Mouse (Mus musculus): ENCODE measurements around the gene Pbx1. TPM values are rescaled to one million over a fixed set of nuclear protein-coding genes. Genes with fewer than 3 reads are reported as not detected.
A peak's percentile ranks its signal among the peaks of the same experiment; 100 is the strongest.

The Pbx1 gene
- total RNA-seq, 2 experiments from 2014 or later: 98.0 to 114 TPM

- no peak for DNase-seq (ENCODE audit: extremely low spot score in 1 of 2, low spot score in 1 of 2)
These were observed 196.0 kb downstream of the Pbx1 start for GRCm38 (mm10) chr1:168236101-168236500.

- DNase-seq (ENCODE audit: extremely low spot score in 1 of 2, low spot score in 1 of 2): no peak
These were observed 197.7 kb downstream of the Pbx1 start for GRCm38 (mm10) chr1:168234355-168234754.

DNA sequence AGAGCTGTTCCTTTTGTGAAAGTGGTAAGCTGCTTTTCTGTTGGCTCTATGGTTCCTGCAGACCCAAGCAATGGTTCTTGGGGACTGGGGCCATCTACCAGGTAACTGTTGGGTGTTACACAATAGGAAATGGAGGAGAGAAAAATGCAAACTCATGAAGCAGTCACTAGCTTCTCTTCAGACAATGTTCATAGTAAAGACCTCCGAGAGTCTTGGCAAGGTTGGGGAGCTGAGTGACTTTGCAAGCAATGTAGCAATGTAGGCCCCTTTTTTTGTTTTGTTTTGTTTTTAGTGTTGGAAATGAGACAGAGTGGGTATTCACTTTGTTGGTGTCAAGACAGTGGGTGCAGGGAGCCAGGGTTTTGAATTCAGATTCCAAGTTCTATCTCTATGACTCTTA lies 198.9 kb downstream of the Pbx1 start:
- no peak for DNase-seq (ENCODE audit: extremely low spot score in 1 of 2, low spot score in 1 of 2)

DNA sequence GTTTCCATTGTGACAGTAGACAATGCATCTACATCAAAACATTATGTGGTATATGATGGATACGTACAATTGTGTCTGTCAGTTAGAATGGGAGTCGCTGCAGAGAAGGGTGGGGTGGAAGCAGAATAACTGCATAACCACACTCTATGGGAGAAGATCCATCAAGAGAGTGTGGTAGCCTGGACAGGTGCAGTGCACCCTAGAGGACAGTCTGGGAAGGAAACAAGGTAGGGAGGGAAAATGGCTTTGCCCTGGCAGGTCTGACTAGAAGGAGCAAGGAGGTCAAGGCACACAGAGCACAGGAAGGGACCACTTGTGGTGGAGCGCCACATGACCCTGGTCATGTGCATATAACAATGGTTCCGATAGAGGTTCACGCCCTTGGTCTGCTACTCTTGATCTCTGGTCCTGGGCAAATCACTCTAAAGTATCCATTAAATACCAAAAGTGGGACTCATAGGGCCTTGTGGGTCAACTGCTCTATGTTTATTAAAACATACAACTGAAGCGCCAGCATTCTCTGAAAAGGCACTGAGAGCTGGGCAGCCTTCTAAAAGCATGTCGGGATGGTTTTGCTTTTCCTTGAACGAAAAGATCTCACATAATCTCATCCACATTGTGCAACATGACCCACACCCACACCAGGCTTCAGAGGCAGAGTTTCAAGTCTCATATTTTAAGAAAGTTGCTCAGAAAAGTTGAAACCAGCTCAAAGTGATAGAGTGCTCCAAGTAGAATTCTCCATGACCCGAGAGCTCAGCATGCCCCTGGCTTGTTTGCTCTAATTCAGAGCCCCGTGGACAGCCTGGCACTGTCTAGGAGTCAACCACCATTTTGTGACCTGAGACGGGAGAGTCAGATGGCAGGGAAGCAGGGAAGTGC lies 200.3 kb downstream of the Pbx1 start:
- DNase-seq (ENCODE audit: extremely low spot score in 1 of 2, low spot score in 1 of 2): no peak

GRCm38 (mm10) chr1:168230858-168231257 lies 201.2 kb downstream of the Pbx1 start:
- no peak for DNase-seq (ENCODE audit: extremely low spot score in 1 of 2, low spot score in 1 of 2)

DNA sequence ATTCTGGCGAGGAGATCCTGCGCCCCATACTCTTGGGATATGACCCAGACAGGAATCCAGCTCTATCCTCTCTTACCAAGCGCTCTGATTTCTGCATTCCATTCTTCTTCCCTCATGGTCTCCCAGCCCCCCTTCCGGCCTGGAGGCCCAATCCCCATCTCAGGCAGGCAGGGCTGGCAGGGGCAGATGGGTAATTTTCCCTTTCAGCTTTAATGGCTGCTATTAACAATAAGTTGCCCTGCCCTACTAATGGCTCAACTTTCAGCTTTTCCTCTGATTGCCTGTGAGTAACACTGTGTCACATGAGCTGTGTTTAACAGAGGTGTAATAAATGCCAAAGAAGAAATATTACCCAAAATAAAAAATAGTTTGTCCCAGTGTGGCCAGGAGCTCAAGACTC lies 201.9 kb downstream of the Pbx1 start:
- DNase-seq (ENCODE audit: extremely low spot score in 1 of 2, low spot score in 1 of 2): no peak

DNA sequence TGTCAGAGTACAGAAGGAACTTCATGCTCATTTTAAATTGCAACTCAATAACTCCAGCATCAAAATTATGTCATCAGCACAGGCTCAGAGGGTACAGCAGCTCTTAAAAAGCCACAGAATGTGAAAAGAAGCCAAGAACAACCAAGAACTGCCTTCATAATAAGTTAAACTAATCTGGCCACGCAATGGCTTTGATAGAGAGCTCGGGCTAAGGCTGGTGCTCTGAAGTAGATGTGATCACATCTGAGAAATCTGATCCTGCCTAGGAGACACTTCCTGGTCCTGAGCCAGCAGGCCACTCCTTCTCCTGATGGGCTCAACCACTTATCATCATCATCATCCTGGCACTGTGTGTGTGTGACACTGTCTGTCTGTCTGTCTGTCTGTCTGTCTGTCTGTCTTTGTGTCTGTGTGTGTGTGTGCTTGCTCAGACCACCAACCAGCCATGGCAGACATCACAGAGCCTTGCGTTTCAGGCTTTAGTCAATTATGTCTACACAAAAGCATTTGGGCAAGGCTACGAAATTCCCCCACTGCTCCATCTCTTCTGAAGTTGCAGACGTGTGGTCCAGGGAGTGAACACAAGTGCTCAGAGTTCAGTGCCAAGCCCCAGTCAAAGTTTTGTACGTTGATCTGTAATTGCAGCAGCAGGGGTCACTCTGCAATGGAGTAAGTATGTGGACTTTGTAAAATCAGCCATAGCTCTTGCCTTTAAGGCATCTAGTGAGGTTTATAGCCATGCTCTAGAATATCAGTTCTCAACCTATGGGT lies 203.1 kb downstream of the Pbx1 start:
- no peak for DNase-seq (ENCODE audit: extremely low spot score in 1 of 2, low spot score in 1 of 2)

GRCm38 (mm10) chr1:168226150-168226549 lies 205.9 kb downstream of the Pbx1 start:
- DNase-seq (ENCODE audit: extremely low spot score in 1 of 2, low spot score in 1 of 2): no peak

- DNase-seq (ENCODE audit: extremely low spot score in 1 of 2, low spot score in 1 of 2): no peak
These were observed 206.4 kb downstream of the Pbx1 start for GRCm38 (mm10) chr1:168225595-168226127.

DNA sequence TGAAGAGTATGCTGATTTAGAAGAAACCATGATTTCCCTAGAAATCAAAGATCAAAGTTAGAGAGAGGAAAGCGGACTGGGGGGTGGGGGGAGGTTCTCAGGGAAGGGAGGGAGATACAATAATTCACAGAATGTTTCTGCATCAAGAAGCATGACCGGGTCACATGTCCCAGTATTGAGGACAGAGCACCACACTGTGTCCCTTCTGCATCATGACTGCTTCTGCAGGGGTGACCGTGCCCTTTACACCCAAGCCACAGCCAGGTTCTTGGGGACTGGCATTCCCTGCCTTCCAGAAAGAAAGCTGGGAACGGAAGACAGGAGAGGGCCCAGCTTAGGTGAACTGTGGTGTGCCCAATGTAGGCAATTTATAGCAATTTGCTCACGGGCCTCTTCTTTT lies 207.9 kb downstream of the Pbx1 start:
- no peak for DNase-seq (ENCODE audit: extremely low spot score in 1 of 2, low spot score in 1 of 2)

- DNase-seq (ENCODE audit: extremely low spot score in 1 of 2, low spot score in 1 of 2): no peak
These were observed 209.3 kb downstream of the Pbx1 start for GRCm38 (mm10) chr1:168222794-168223193.

DNA sequence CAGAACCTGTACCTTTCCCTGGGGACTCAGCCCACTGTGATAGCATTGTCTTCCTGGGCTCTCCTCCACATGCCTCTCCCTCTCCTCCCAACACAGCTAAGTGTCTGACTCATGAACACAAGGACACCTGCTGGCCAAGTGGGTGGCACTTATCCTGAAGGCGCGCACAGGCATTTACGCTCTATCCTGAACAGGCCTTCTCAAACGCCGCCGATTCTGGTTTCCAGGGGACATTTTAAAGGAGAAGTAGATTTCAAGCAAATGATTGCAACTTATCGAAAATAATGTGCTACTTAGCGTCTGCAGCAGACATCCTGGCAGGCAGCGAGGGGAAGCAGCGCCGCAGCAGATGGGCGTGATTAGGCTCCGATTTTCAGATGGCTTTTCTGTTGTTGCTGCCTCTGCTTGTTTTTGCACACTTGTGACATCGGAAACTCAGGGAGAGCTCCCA lies 211.0 kb downstream of the Pbx1 start:
- DNase-seq (ENCODE audit: extremely low spot score in 1 of 2, low spot score in 1 of 2): peak in 1 of 2 experiments; percentile 45

GRCm38 (mm10) chr1:168215896-168216747 lies 215.9 kb downstream of the Pbx1 start:
- no peak for DNase-seq (ENCODE audit: extremely low spot score in 1 of 2, low spot score in 1 of 2)

- DNase-seq (ENCODE audit: extremely low spot score in 1 of 2, low spot score in 1 of 2): no peak
These were observed 216.6 kb downstream of the Pbx1 start for GRCm38 (mm10) chr1:168215468-168215867.

GRCm38 (mm10) chr1:168214040-168214443 lies 218.0 kb downstream of the Pbx1 start:
- DNase-seq (ENCODE audit: extremely low spot score in 1 of 2, low spot score in 1 of 2): peak; percentile 59 to 75

DNA sequence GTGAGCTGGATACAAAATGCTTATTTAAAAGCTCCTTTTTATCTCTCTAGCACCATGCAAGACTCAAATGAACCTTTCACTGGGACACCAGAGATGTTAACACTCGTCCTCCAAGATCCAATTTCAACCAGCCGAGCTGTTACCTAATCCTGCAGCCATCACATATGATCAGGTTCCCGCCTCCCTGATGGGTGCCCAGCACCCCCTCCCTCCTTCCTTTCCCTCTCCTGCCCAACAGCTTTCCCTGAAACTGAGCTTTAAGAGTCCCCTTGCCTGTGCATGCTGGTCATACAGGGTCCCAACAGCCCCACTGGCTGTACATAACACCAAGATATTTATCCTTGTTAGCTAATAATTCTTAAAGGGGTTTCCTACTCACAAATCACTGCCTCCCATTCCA lies 218.5 kb downstream of the Pbx1 start:
- DNase-seq (ENCODE audit: extremely low spot score in 1 of 2, low spot score in 1 of 2): no peak

DNA sequence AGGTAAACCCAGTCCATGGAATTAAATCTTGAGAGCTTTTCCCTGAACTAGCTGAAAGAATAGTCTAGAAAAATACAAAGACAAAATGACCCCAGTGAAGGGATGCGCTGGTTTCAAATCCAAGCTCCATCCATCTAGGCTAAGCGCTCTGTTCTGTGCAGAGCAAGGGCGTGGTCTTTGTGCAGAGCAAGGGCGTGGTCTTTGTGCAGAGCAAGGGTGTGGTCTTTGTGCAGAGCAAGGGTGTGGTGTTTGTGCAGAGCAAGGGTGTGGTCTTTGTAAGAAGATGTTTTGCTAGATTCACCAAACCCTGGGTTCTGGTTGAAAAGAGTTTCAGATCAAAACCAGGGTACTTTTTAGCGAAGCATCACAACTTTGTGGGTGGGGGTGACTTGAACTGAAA lies 221.7 kb downstream of the Pbx1 start:
- no peak for DNase-seq (ENCODE audit: extremely low spot score in 1 of 2, low spot score in 1 of 2)

- no peak for DNase-seq (ENCODE audit: extremely low spot score in 1 of 2, low spot score in 1 of 2)
These were observed 231.4 kb downstream of the Pbx1 start for GRCm38 (mm10) chr1:168200570-168201156.

DNA sequence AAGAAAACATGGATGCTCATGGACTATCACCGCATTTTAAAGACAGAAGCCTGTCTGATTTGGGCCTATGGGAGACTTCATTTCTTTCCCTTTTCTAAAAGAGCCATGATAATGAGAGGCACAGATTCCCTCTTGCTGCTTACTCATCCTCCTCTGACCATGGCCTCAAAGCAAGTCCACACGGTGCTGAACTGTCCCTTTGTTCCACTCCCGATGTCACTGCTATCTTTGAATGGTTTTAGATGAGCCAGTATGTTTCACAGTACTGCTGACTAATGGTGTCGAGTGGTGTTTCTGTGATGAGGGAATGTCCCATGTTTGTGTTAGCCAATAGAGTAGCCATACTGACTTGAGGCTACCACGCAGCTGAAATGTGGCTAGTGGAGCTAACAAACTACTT lies 233.8 kb downstream of the Pbx1 start:
- no peak for DNase-seq (ENCODE audit: extremely low spot score in 1 of 2, low spot score in 1 of 2)

GRCm38 (mm10) chr1:168197908-168198258 lies 234.2 kb downstream of the Pbx1 start:
- DNase-seq (ENCODE audit: extremely low spot score in 1 of 2, low spot score in 1 of 2): no peak
